Mouse (Mus musculus): ENCODE data around the gene Neb. TPM values are rescaled to one million over a fixed set of nuclear protein-coding genes. Genes with fewer than 3 reads are reported as not detected.

The Neb gene
- polyA plus RNA-seq, 1 experiment: not detected

DNA sequence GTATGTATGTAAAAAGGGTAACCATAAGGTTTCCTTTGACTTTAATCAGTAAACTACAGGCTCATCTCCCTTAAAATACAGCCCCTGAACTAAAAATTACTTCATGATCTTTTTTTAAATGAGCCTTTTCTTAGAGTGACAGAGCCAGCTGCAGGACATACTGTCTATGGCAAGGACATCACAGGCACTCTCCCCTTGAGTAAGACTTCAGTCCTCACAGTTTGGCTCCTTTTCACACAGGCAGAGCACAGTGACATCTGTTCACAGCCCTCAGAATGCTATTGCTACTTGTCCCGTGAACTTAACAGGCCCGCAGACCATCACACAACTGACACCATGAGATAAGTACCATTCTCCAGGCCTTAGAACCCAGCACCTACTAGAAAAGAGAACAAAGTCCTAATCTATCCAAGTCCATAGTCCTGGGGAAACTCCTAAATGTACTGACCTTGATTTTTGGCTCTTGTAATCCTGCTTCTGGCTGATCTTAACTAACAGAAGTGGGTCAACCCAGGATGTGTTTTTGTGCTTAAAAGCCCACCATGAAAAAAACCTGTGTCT is 12.2 kb upstream of the Neb start:
- TF ChIP-seq GATA1 (IDR thresholded peaks at IDR 0.05; ENCODE audit: low read length): no peak

DNA sequence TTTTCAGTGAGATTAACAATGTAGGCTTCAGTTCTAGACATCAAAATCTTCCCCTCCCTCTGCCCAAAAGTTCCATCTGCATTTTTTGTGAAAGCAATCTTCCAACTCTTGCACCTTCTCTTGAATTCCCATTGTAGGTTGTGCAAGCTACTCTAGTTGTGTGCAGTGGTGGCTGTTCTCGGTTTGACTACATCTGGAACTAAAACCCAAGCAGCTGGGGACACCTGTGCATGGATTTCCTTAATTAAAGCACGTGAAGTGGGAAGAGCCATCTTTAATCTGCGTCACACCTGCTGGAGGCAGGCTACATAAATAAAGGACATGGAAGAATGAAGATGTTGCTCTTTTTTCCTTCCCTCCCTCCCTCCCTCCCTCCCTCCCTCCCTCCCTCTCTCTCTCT is 11.7 kb upstream of the Neb start:
- no peak for TF ChIP-seq GATA1 (IDR thresholded peaks at IDR 0.05; ENCODE audit: low read length)

DNA sequence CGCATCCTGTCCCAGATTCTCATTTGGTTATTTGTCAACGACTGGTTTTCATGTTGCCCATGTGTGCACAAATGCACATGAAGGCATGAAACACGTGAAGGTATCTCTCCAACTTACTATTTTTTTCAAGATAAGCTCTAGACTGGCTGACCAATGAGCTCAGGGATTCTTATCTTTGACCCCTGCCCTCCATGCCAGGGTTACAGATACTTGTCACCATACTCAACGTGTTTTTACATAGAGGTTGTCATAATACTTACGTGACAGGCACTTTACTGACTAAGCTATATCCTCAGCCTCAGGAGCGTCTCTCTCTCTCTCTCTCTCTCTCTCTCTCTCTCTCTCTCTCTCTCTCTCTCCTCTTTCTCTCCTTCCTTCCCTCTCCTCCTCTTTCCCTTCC is 8.2 kb upstream of the Neb start:
- no peak for TF ChIP-seq GATA1 (IDR thresholded peaks at IDR 0.05; ENCODE audit: low read length)

DNA sequence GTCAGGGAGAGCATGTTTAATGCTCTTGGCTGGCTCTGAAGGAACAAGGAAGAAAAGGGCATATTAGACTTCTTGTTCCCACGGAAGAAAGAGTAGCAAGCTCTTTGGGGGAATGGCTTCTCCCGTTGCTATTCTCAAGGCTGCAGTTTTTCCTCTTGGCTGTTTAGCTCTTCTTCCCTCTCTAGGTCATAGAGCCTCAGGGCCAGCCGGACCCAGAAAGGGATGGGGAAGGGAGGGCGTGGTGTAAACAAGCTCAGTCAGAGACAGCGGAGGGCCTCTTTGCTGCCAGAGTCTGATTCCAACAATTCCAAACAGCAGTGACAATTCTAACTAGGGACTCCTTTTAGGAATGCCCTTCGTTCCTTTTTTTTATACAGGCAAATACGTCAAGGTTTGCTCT is 7.8 kb upstream of the Neb start:
- no peak for TF ChIP-seq GATA1 (IDR thresholded peaks at IDR 0.05; ENCODE audit: low read length)

DNA sequence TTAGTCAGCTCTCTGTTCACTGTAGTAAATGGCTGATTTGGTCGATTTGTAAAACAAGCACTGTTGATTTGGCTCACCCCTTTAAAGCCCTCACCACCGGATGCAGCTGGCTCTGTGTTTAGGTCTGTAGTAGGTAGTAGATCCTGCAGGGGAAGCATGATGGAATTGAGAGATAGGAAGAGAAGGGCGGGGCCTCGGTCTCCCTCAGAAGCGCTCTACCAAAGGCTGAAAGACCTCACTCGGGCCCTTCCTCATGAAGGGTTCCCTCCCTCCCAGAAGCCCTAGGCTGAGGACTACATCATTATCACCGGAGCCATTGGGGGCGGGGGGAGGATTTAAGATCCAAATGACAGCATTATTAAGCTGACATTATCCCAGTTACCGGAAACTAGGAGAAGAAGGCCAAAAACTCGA is 581 bp upstream of the Neb start:
- no peak for TF ChIP-seq GATA1 (IDR thresholded peaks at IDR 0.05; ENCODE audit: low read length)

DNA sequence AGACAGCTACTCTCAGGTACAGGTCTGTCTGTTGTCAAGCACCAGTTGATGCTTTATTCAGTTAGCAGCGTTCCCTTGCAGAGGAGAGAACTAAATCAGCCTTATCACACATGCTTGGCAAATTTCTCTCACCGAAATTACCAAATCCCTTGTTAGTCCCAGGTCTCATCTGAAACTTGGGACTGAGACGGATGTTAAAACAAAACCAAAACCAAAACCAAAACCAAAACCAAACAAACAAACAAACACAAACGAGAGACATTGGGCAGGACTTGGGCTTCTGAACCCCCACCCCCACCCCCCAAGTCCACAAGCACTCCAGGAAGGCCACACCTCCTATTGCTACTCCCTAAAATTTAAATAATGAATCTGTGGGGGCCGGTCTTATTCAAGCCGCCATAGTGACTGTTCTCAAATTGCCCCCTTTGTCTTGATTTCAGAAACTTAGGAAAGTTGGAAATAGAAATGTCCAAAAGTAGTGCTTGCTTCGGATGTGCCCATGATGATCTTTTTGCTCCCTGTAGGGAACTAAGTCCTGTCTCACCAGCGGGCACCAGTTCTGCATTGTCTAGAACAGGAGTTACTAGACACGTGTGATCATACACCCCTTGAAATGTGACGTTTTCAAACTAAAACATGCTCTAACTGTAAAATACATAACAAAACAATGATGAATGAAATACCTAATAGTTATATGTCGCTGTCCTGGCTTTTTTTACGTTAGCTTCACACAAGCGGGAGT is 397 bp downstream of the Neb start:
- TF ChIP-seq GATA1 (IDR thresholded peaks at IDR 0.05; ENCODE audit: low read length): no peak

DNA sequence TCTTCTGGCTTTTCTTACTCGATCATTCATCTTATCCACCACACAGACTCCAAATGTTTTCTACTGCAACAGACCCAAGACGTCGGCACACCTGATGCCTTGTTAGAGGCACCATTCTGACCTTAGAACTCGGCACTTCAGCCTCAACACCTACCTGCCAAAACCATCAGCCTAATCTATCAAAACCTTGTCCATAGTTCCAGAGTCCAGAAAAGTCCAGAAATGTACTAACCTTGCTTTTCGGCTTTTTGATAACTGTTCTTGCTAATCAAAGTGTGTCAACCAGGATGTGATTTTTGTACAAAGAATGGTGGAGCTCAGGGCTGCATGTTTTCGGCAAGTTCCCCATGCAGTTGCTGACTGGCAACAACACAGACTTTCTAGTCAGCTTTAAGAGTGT is 3.6 kb downstream of the Neb start:
- no peak for TF ChIP-seq GATA1 (IDR thresholded peaks at IDR 0.05; ENCODE audit: low read length)

GRCm38 (mm10) chr2:52372480-52372879 is 5.8 kb downstream of the Neb start:
- TF ChIP-seq GATA1 (IDR thresholded peaks at IDR 0.05; ENCODE audit: low read length): no peak

GRCm38 (mm10) chr2:52372080-52372479 is 6.2 kb downstream of the Neb start:
- no peak for TF ChIP-seq GATA1 (IDR thresholded peaks at IDR 0.05; ENCODE audit: low read length)

DNA sequence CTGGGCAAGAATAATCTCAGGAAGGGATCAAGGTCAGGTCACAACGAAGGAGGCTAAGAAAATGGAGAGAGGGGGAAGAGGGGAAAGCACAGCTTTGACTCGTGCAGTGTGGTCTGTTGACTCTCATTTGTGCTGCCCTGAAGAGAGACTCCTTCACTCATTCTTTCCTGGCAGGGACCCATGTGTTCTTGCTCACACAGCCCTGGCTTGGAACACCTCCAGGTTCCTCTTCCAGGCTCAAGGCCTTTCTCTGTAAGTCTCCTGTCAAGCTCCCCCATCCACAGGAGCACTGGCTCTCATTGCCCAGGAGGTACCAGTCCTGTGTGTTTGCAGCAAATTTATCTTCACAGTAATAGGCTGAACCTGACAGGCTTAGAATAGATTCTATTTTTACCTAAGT is 7.2 kb downstream of the Neb start:
- no peak for TF ChIP-seq GATA1 (IDR thresholded peaks at IDR 0.05; ENCODE audit: low read length)

GRCm38 (mm10) chr2:52369622-52370021 is 8.7 kb downstream of the Neb start:
- TF ChIP-seq GATA1 (IDR thresholded peaks at IDR 0.05; ENCODE audit: low read length): no peak

DNA sequence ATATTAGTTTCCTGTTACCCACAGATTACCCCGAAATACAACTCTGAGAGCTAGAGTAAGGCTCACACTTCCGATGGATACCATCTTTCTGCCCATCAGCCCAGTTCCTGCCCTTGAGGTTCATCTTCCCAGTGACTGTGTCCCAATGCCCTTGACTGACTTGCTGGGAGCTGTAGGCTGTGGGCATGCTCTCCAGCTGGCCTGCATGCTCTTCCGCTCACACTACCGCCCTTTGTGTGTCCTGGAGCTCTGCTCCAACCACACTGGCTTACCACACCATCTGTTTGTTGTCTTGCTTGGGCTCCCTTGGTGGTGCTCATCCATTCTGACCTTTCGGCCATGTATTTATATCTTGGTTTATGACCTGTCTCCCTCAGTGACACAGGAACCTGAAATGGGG is 10.6 kb downstream of the Neb start:
- TF ChIP-seq GATA1 (IDR thresholded peaks at IDR 0.05; ENCODE audit: low read length): no peak

DNA sequence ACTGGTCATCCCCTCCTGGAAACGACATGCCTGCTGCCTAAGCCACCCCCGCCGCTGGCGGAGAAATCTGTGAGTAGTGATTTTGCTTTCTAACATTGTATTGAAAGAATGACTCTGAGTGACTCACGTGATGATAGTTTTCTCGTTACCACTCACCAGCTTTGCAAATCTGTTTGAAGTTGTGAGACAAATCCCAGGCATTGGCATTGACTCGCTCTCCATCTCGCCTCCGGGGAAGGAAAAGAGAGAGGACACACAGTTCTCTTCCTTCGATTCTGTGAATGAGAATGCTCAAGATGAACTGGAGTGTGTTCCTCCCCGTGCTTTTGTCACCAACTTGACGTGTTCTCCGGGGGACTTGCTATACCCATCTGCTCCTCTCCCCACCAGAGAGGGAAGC is 11.0 kb downstream of the Neb start:
- no peak for TF ChIP-seq GATA1 (IDR thresholded peaks at IDR 0.05; ENCODE audit: low read length)

DNA sequence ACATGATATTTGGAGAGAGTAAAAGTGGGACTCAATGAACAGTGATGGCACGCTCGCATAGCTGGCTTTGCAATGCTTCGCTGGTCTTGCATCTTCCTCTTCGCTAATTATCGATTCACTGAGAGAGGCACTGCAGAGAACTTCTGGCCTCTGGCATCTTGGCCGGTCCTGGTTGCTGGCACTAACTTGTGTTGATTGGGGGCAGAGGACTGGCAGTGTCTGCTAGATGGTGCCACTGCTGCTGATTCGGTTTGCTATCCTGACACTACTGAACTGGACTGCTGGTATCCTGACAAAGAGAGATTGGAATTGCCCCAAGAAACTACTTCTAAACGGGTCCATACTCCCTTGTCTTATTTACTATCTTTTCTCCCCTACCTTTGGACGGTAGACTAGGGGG is 17.2 kb downstream of the Neb start:
- no peak for TF ChIP-seq GATA1 (IDR thresholded peaks at IDR 0.05; ENCODE audit: low read length)

GRCm38 (mm10) chr2:52359722-52360121 is 18.6 kb downstream of the Neb start:
- TF ChIP-seq GATA1 (IDR thresholded peaks at IDR 0.05; ENCODE audit: low read length): no peak

- TF ChIP-seq GATA1 (IDR thresholded peaks at IDR 0.05; ENCODE audit: low read length): no peak
These were observed 20.1 kb downstream of the Neb start for GRCm38 (mm10) chr2:52358156-52358555.

- no peak for TF ChIP-seq GATA1 (IDR thresholded peaks at IDR 0.05; ENCODE audit: low read length)
These were observed 27.2 kb downstream of the Neb start for GRCm38 (mm10) chr2:52351029-52351428.

Measured in G1E-ER4 (cell line).